Mouse (Mus musculus): ENCODE measurements around the gene Atad1.

GRCm38 (mm10) chr19:32696674-32697073 lies 42.9 kb downstream of the Atad1 start:
- TF ChIP-seq USF1 (IDR thresholded peaks at IDR 0.05; ENCODE audit: low read depth) (no peak), CTCF (IDR thresholded peaks at IDR 0.05; ENCODE audit: control insufficient read depth, insufficient read depth, insufficient read length) (no peak)

Data from C2C12 (cell line).